Mouse (Mus musculus) MEL (cell line): ENCODE data around the gene Fam129c.

Experiments
- CTCF ChIP-seq, 3 experiments: IDR thresholded peaks in 2 of 3; conservative IDR thresholded peaks in 1 of 3; 2 replicates each; pipeline ENCODE4 v1.5.1; 2011 to 2012; ENCODE audit warnings: low read length in 3 of 3, low read depth in 2 of 3, mild to moderate bottlenecking in 2 of 3, improper control_type of control experiment in 1 of 3, inconsistent platforms in 1 of 3, mixed read lengths in 1 of 3, moderate library complexity in 1 of 3; ENCODE audit not compliant: control insufficient read depth in 1 of 3, insufficient read depth in 1 of 3, poor library complexity in 1 of 3, severe bottlenecking in 1 of 3
- EP300 ChIP-seq, 2 experiments: IDR thresholded peaks; 2 replicates each; pipeline ENCODE4 v1.6.1; 2011; ENCODE audit warnings: improper control_type of control experiment in 2 of 2, low read length in 2 of 2, low read depth in 1 of 2, mild to moderate bottlenecking in 1 of 2
- KAT2A ChIP-seq: conservative IDR thresholded peaks from 2 replicates; pipeline ENCODE4 v1.6.1; 2012; ENCODE audit warnings: low read depth, low read length, improper control_type of control experiment, inconsistent platforms
- MAX ChIP-seq: IDR thresholded peaks from 2 replicates; pipeline ENCODE4 v1.6.1; 2011; ENCODE audit warnings: low read length, improper control_type of control experiment
- MAZ ChIP-seq: IDR thresholded peaks from 2 replicates; pipeline ENCODE4 v1.6.1; 2012; ENCODE audit warnings: low read depth, mild to moderate bottlenecking, inconsistent platforms, low read length, improper control_type of control experiment
- POLR2A ChIP-seq, 2 experiments: IDR thresholded peaks; 2 replicates each; pipeline ENCODE4 v1.6.1; 2011 to 2012; ENCODE audit warnings: low read length in 2 of 2, mild to moderate bottlenecking in 2 of 2, control low read depth in 1 of 2, improper control_type of control experiment in 1 of 2, low read depth in 1 of 2, moderate library complexity in 1 of 2; ENCODE audit not compliant: control insufficient read depth in 1 of 2, insufficient read depth in 1 of 2, poor library complexity in 1 of 2
- POLR2AphosphoS5 ChIP-seq: IDR thresholded peaks from 2 replicates; pipeline ENCODE4 v1.6.1; 2012; ENCODE audit warnings: low read depth, borderline replicate concordance, mild to moderate bottlenecking, inconsistent platforms, low read length, moderate library complexity, mixed read lengths
- ZC3H11A ChIP-seq: IDR thresholded peaks from 2 replicates; pipeline ENCODE4 v1.6.1; 2012; ENCODE audit warnings: low read depth, mild to moderate bottlenecking, inconsistent platforms, low read length, improper control_type of control experiment
- ZMIZ1 ChIP-seq: IDR thresholded peaks from 2 replicates; pipeline ENCODE4 v1.6.1; 2012; ENCODE audit warnings: low read depth, mild to moderate bottlenecking, inconsistent platforms, low read length, improper control_type of control experiment, moderate library complexity

DNA sequence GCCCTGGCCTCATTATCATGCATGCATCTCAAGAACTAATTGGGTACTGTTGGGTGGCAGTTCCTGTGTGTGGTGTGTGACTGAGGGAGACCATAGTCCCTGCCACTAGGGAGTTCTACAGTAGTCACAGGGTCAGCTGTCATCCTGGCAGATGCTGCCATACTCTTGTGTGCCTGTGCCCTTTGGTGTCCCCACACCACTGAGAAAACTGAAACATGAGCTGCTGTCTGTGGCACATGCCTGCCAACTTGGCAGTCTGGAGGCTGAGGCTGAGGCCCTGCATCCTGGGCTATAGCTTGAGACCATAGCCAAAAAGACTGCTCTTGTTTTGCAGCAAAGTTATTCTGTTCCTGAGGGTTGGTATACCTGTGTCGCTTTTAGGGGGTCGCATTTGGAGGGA lies 22.3 kb downstream of the Fam129c start:
- TF ChIP-seq CTCF (IDR thresholded peaks at IDR 0.05 in 2 of 3, conservative IDR thresholded peaks at IDR 0.05 in 1 of 3; ENCODE audit: control insufficient read depth in 1 of 3, insufficient read depth in 1 of 3, low read depth in 2 of 3, low read length in 3 of 3, poor library complexity in 1 of 3, severe bottlenecking in 1 of 3) = no peak
- no peak for TF ChIP-seq KAT2A
- no peak for TF ChIP-seq MAZ
- no peak for TF ChIP-seq POLR2A (IDR thresholded peaks at IDR 0.05; ENCODE audit: control insufficient read depth in 1 of 2, insufficient read depth in 1 of 2, low read depth in 1 of 2, low read length in 2 of 2, poor library complexity in 1 of 2)
- no peak for TF ChIP-seq MAX
- TF ChIP-seq ZMIZ1 = no peak
- TF ChIP-seq EP300 (IDR thresholded peaks at IDR 0.05; ENCODE audit: low read depth in 1 of 2, low read length in 2 of 2) = no peak
- no peak for TF ChIP-seq POLR2AphosphoS5
- TF ChIP-seq ZC3H11A = no peak
